Mouse (Mus musculus): Measurements from ENCODE around the gene Prss35. TPM values are rescaled to one million over a fixed set of nuclear protein-coding genes. Genes with fewer than 3 reads are reported as not detected.

Prss35 gene
- polyA plus RNA-seq (2012; ENCODE audit: insufficient read depth, low replicate concordance), result not detected in 2 replicates

GRCm38 (mm10) chr9:86742959-86743911 lies at the start of gene Prss35:
Gene Prss35 (plus strand): TSS chr9:86743649.
- H3K9me3 ChIP-seq, result no peaks in the 10 kb centered on the region
- peaks cover 11% of the 10 kb centered on the region for H3K27me3 ChIP-seq (replicated peaks)
- no peak for TF ChIP-seq GATA1 (IDR thresholded peaks at IDR 0.05; ENCODE audit: borderline replicate concordance, low read length)
- TF ChIP-seq FLI1 (IDR thresholded peaks at IDR 0.05; ENCODE audit: low read length), result no peak
- H3K4me3 ChIP-seq (replicated peaks), result peak within 1 kb of the TSS; percentile 80
- H3K36me3 ChIP-seq (replicated peaks; ENCODE audit: low read length), result no peaks in the 10 kb centered on the region
- peaks cover 15% of the 10 kb centered on the region for H3K4me1 ChIP-seq

- H3K4me3 ChIP-seq (replicated peaks), result no peak overlapping the region
- H3K36me3 ChIP-seq (replicated peaks; ENCODE audit: low read length), result no peaks in the 10 kb centered on the region
- TF ChIP-seq FLI1 (IDR thresholded peaks at IDR 0.05; ENCODE audit: low read length) (no peak), GATA1 (IDR thresholded peaks at IDR 0.05; ENCODE audit: borderline replicate concordance, low read length) (no peak)
- peaks cover 4% of the 10 kb centered on the region for H3K27me3 ChIP-seq (replicated peaks)
- peaks cover 16% of the 10 kb centered on the region for H3K4me1 ChIP-seq
- no peaks in the 10 kb centered on the region for H3K9me3 ChIP-seq
Observed at GRCm38 (mm10) chr9:86693935-86694334, 49.5 kb upstream of the Prss35 start.

GRCm38 (mm10) chr9:86694644-86695043 lies 48.8 kb upstream of the Prss35 start:
- Histone ChIP-seq H3K27me3 (replicated peaks) (peaks cover 4% of the 10 kb centered on the region), H3K4me1 (peaks cover 18% of the 10 kb centered on the region), H3K36me3 (replicated peaks; ENCODE audit: low read length) (no peaks in the 10 kb centered on the region), H3K4me3 (replicated peaks) (peak overlapping the region; percentile 31), H3K9me3 (no peaks in the 10 kb centered on the region)
- TF ChIP-seq GATA1 (IDR thresholded peaks at IDR 0.05; ENCODE audit: borderline replicate concordance, low read length) (no peak), FLI1 (IDR thresholded peaks at IDR 0.05; ENCODE audit: low read length) (no peak)

- peaks cover 20% of the 10 kb centered on the region for H3K4me1 ChIP-seq
- peak overlapping the region; percentile 93 for H3K4me3 ChIP-seq (replicated peaks)
Observed at GRCm38 (mm10) chr9:86695199-86695817, 48.1 kb upstream of the Prss35 start.

GRCm38 (mm10) chr9:86695818-86696261 lies 47.6 kb upstream of the Prss35 start, which contains the start of gene Me1:
Gene Me1 (minus strand): TSS chr9:86695953.
- Histone ChIP-seq H3K4me1 (peaks cover 20% of the 10 kb centered on the region), H3K9me3 (no peaks in the 10 kb centered on the region), H3K27me3 (replicated peaks) (peaks cover 4% of the 10 kb centered on the region), H3K36me3 (replicated peaks; ENCODE audit: low read length) (no peaks in the 10 kb centered on the region), H3K4me3 (replicated peaks) (peak within 1 kb of the TSS; percentile 93)
- TF ChIP-seq GATA1 (IDR thresholded peaks at IDR 0.05; ENCODE audit: borderline replicate concordance, low read length), result no peak
- TF ChIP-seq FLI1 (IDR thresholded peaks at IDR 0.05; ENCODE audit: low read length), result no peak

More at GRCm38 (mm10) chr9:86695199-86695817, 48.1 kb upstream of the Prss35 start:
- TF ChIP-seq FLI1 (IDR thresholded peaks at IDR 0.05; ENCODE audit: low read length) (no peak), GATA1 (IDR thresholded peaks at IDR 0.05; ENCODE audit: borderline replicate concordance, low read length) (no peak)
- peaks cover 4% of the 10 kb centered on the region for H3K27me3 ChIP-seq (replicated peaks)
- no peaks in the 10 kb centered on the region for H3K36me3 ChIP-seq (replicated peaks; ENCODE audit: low read length)
- H3K9me3 ChIP-seq, result no peaks in the 10 kb centered on the region

GRCm38 (mm10) chr9:86701264-86701663 lies 42.2 kb upstream of the Prss35 start:
- no peak overlapping the region for H3K4me3 ChIP-seq (replicated peaks)
- H3K9me3 ChIP-seq, result peaks cover 8% of the 10 kb centered on the region; the same call in 1 of the 2 replicates
- H3K27me3 ChIP-seq (replicated peaks), result no peaks in the 10 kb centered on the region
- H3K36me3 ChIP-seq (replicated peaks; ENCODE audit: low read length), result no peaks in the 10 kb centered on the region
- peaks cover 22% of the 10 kb centered on the region for H3K4me1 ChIP-seq
- TF ChIP-seq FLI1 (IDR thresholded peaks at IDR 0.05; ENCODE audit: low read length), result no peak
- no peak for TF ChIP-seq GATA1 (IDR thresholded peaks at IDR 0.05; ENCODE audit: borderline replicate concordance, low read length)

- H3K9me3 ChIP-seq, result peaks cover 8% of the 10 kb centered on the region; the same call in 1 of the 2 replicates
- no peak; the same call in 2 of the 3 replicates for TF ChIP-seq GATA1 (IDR thresholded peaks at IDR 0.05; ENCODE audit: borderline replicate concordance, low read length)
- TF ChIP-seq FLI1 (IDR thresholded peaks at IDR 0.05; ENCODE audit: low read length), result no peak
- peaks cover 19% of the 10 kb centered on the region for H3K4me1 ChIP-seq
- H3K36me3 ChIP-seq (replicated peaks; ENCODE audit: low read length), result no peaks in the 10 kb centered on the region
- no peaks in the 10 kb centered on the region for H3K27me3 ChIP-seq (replicated peaks)
- H3K4me3 ChIP-seq (replicated peaks), result peak overlapping the region; percentile 43
Observed at GRCm38 (mm10) chr9:86701844-86702243, 41.6 kb upstream of the Prss35 start.

GRCm38 (mm10) chr9:86707431-86707830 lies 36.0 kb upstream of the Prss35 start:
- peaks cover 2% of the 10 kb centered on the region for H3K27me3 ChIP-seq (replicated peaks)
- peaks cover under 1% of the 10 kb centered on the region for H3K4me1 ChIP-seq
- H3K4me3 ChIP-seq (replicated peaks), result no peak overlapping the region
- TF ChIP-seq FLI1 (IDR thresholded peaks at IDR 0.05; ENCODE audit: low read length) (no peak), GATA1 (IDR thresholded peaks at IDR 0.05; ENCODE audit: borderline replicate concordance, low read length) (no peak)
- peaks cover 8% of the 10 kb centered on the region; the same call in 1 of the 2 replicates for H3K9me3 ChIP-seq
- no peaks in the 10 kb centered on the region for H3K36me3 ChIP-seq (replicated peaks; ENCODE audit: low read length)

- Histone ChIP-seq H3K4me1 (no peaks in the 10 kb centered on the region; the same call in 1 of the 2 replicates), H3K36me3 (replicated peaks; ENCODE audit: low read length) (no peaks in the 10 kb centered on the region), H3K27me3 (replicated peaks) (peaks cover 2% of the 10 kb centered on the region), H3K4me3 (replicated peaks) (no peak overlapping the region), H3K9me3 (0 out of 2 replicates have a peak, but pooled peaks cover 2% of the 10 kb centered on the region)
- TF ChIP-seq GATA1 (IDR thresholded peaks at IDR 0.05; ENCODE audit: borderline replicate concordance, low read length), result no peak
- TF ChIP-seq FLI1 (IDR thresholded peaks at IDR 0.05; ENCODE audit: low read length), result no peak
Observed at GRCm38 (mm10) chr9:86708921-86709320, 34.5 kb upstream of the Prss35 start.

Measured in megakaryocyte, embryonic 14.5 days (primary cell).